Mouse (Mus musculus) testis, adult 2 months (tissue): Measurements from ENCODE around the gene Trpc4. TPM values are rescaled to one million over a fixed set of nuclear protein-coding genes. Genes with fewer than 3 reads are reported as not detected.

Experiments
- H3K27ac ChIP-seq: fragments of 200-500 bp; 2 replicates; pipeline ENCODE4 v1.5.1; 2012; ENCODE audit warnings: low read depth, low read length; ENCODE audit not compliant: control insufficient read depth, insufficient read depth
- H3K27me3 ChIP-seq: fragments of 200-500 bp; 2 replicates; pipeline ENCODE4 v1.6.1; 2012; ENCODE audit warnings: mild to moderate bottlenecking, low read length, moderate library complexity; ENCODE audit not compliant: control insufficient read depth, insufficient read depth
- H3K36me3 ChIP-seq: fragments of 200-500 bp; 2 replicates; pipeline ENCODE4 v1.6.1; 2012; ENCODE audit warnings: mild to moderate bottlenecking, low read length; ENCODE audit not compliant: control insufficient read depth, insufficient read depth
- H3K4me1 ChIP-seq: fragments of 200-500 bp; 2 replicates; pipeline ENCODE4 v1.6.1; 2012; ENCODE audit warnings: low read length; ENCODE audit not compliant: control insufficient read depth, insufficient read depth
- H3K4me3 ChIP-seq: fragments of 200-500 bp; 2 replicates; pipeline ENCODE4 v1.5.1; 2012; ENCODE audit warnings: low read depth, mild to moderate bottlenecking, low read length, moderate library complexity, mixed read lengths; ENCODE audit not compliant: control insufficient read depth
- CTCF ChIP-seq: fragments of 200-500 bp; IDR thresholded peaks from 2 replicates; pipeline ENCODE4 v1.5.1; 2012; ENCODE audit warnings: low read depth, mild to moderate bottlenecking, inconsistent platforms, low read length, moderate library complexity; ENCODE audit not compliant: control insufficient read depth, insufficient read depth, insufficient replicate concordance
- POLR2A ChIP-seq: fragments of 200-500 bp; IDR thresholded peaks from 2 replicates; pipeline ENCODE4 v1.6.1; 2012; ENCODE audit warnings: low read depth, mild to moderate bottlenecking, inconsistent platforms, low read length, moderate library complexity; ENCODE audit not compliant: control insufficient read depth
- polyA plus RNA-seq: library from polyadenylated mRNA; depleted of rRNA; stranded (reverse); fragments of >200 nt; gene quantifications from 2 replicates; pipeline ENCODE4 v1.2.3, GENCODE M21; 2012; rRNA removed

The Trpc4 gene
- 0.04 TPM in 1 of 2 replicates, not detected in the other for polyA plus RNA-seq

- H3K36me3 ChIP-seq: no peaks in the 10 kb centered on the region
- H3K4me1 ChIP-seq: peaks cover 9% of the 10 kb centered on the region
- H3K27me3 ChIP-seq: no peaks in the 10 kb centered on the region
- peak within 1 kb of the TSS; percentile 49 for H3K4me3 ChIP-seq
- H3K27ac ChIP-seq: no peak within 1 kb of the TSS
- TF ChIP-seq POLR2A: no peak
- no peak for TF ChIP-seq CTCF
These were observed at the start of gene Trpc4 for GRCm38 (mm10) chr3:54155639-54156315. Gene Trpc4, plus strand, starts transcription at chr3:54156035.

DNA sequence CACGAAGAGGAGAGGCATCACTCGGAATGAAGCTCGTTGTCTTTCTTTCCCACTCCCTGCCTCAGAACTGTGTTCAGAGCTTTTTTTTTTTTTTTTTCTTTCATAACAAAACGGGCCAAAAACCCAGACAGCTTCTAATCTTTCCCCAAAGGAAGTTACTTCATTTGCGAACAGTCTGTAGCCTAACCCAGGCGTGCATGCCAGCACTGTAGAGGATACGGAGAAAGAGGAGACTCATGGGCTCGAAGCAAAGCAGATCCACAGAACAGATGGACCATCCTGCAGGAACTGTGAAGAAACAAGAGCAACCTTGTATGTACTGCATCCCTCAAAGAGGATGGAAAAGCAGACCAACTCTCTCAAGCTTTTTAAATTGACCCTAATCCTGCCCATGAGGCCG, 44.3 kb upstream of the Trpc4 start:
- no peak for TF ChIP-seq CTCF
- TF ChIP-seq POLR2A: no peak
- Histone ChIP-seq H3K4me1 (no peaks in the 10 kb centered on the region), H3K27ac (no peak overlapping the region), H3K36me3 (no peaks in the 10 kb centered on the region), H3K4me3 (no peak overlapping the region), H3K27me3 (no peaks in the 10 kb centered on the region)

GRCm38 (mm10) chr3:54135376-54135775, 20.5 kb upstream of the Trpc4 start:
- no peak overlapping the region for H3K4me3 ChIP-seq
- no peaks in the 10 kb centered on the region for H3K4me1 ChIP-seq
- no peaks in the 10 kb centered on the region for H3K27me3 ChIP-seq
- no peak overlapping the region for H3K27ac ChIP-seq
- TF ChIP-seq POLR2A: no peak
- no peak for TF ChIP-seq CTCF
- H3K36me3 ChIP-seq: no peaks in the 10 kb centered on the region

DNA sequence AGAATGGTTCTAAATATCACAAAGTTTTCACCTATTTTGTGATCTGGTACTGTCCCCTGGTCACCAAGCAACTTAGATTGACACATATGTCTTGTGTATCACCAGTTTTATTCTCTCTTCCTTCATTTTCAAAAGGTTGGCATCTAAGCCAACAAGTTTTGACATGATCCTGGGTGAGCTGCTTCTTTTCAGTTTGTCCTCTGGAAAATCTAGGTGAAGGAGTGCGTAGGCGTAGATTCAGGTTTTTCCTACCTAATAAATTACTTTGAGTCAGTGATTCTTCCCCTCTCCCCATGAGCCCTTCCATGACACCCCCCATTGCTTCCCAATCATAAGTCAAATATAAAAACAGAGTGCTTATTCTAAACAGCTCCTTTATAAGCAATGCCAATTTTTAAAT, 14.5 kb upstream of the Trpc4 start:
- no peaks in the 10 kb centered on the region for H3K4me1 ChIP-seq
- no peaks in the 10 kb centered on the region for H3K27me3 ChIP-seq
- no peak for TF ChIP-seq CTCF
- TF ChIP-seq POLR2A: no peak
- H3K4me3 ChIP-seq: no peak overlapping the region
- H3K36me3 ChIP-seq: no peaks in the 10 kb centered on the region
- H3K27ac ChIP-seq: no peak overlapping the region

DNA sequence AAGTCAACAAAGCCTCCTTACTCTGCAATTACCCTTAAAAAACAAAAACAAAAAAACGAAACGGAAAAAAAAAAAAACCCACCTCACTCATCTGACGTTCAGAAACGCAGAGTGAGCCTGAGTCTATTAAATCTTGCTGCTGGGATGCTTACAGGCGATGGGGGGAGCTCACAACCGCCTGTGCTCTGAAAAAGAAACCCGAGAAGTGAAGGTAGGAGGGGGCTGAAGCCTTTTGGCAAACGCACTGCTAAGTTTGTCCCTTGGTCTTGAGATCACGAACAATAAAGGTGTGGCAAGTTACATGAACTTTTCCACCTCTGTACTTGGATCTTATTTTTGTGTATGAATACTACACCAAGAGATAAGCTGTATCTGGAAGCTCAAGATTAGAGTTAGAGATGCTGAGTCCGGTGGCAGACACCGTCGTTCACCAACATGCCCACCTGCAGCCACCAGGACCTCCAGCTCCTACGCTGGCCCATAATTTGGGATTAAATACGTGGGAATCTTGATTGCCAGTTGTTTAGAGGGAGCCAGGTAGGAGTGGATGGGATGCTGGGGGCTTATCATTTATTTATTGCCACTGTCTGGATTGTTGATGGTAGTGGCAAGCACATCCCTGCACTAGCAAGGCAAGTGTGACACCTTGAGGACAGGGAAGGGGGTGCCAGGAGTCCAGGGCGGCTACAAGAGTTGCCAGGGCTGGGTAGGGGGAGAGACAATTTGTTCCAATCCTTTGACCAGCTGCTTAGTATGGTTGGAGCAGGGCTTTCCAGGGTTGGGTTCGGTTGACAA, 794 bp upstream of the Trpc4 start:
- H3K4me1 ChIP-seq: peaks cover 9% of the 10 kb centered on the region
- no peaks in the 10 kb centered on the region for H3K36me3 ChIP-seq
- no peaks in the 10 kb centered on the region for H3K27me3 ChIP-seq
- H3K4me3 ChIP-seq: no peak overlapping the region
- no peak overlapping the region for H3K27ac ChIP-seq
- TF ChIP-seq POLR2A (no peak), CTCF (peak; percentile 30; the same call in 1 of the 2 replicates)

GRCm38 (mm10) chr3:54156316-54157000, 623 bp downstream of the Trpc4 start:
- Histone ChIP-seq H3K4me1 (peaks cover 9% of the 10 kb centered on the region), H3K4me3 (peak overlapping the region; percentile 49), H3K27me3 (no peaks in the 10 kb centered on the region), H3K27ac (no peak overlapping the region), H3K36me3 (no peaks in the 10 kb centered on the region)
- TF ChIP-seq CTCF: no peak
- no peak for TF ChIP-seq POLR2A

- no peak for TF ChIP-seq POLR2A
- no peak for TF ChIP-seq CTCF
- Histone ChIP-seq H3K4me1 (no peaks in the 10 kb centered on the region), H3K27me3 (no peaks in the 10 kb centered on the region), H3K36me3 (no peaks in the 10 kb centered on the region), H3K4me3 (no peak overlapping the region), H3K27ac (no peak overlapping the region)
These were observed 14.9 kb downstream of the Trpc4 start for GRCm38 (mm10) chr3:54170701-54171100.
